Mouse (Mus musculus) megakaryocyte, embryonic 14.5 days (primary cell): ENCODE results near the gene Tec.

Experiments
- FLI1 ChIP-seq: IDR thresholded peaks from 2 replicates; pipeline ENCODE4 v1.6.1; 2012; ENCODE audit warnings: low read length, inconsistent platforms, mixed read lengths
- GATA1 ChIP-seq: IDR thresholded peaks from 3 replicates; pipeline ENCODE4 v1.6.1; 2012; ENCODE audit warnings: mixed read lengths, low read length, inconsistent platforms, borderline replicate concordance

DNA sequence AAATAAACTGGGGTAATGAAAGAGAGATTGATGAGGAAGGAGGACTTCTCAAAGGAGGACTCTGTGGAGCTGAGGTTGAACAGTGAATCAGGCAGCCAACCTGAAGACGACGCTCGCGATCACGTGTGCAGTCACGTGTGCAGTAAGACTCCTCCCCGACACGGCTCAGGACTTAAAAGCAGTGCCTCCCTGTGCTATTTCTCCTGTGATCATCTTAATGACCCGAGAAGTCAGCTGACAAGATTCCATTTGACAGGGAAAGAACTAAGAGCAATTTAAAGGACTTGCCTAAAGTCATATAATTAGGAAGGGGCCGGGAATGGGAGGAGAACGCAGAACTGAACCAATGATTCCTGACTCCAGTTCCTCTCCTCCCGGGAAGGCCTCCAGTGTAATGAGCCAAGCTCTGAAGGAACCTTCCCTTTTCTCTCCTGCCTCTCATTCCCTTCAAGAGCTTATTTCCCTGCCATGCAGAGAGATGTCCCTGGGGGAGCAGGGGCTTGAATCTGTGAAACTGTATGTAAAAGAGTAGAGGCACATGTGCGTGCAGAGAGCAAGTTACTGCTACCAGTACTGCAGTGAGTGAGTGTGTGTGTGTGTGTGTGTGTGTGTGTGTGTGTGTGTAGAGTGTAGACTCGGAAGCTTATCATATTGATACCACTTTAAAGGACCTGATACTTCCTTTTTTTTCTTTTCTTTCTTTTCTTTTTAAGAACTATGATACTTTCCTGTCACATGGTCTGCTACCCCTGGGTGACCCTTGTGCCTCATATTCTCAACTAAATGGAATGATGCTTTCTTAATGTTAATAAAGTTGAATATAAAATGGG is 1.7 kb upstream of the Tec start:
- TF ChIP-seq GATA1 (no peak), FLI1 (no peak)
